Mouse (Mus musculus) erythroblast, embryonic 14.5 days (primary cell): ENCODE measurements around the gene Abhd16a.

Experiments
- GATA1 ChIP-seq: IDR thresholded peaks from 2 replicates; pipeline ENCODE4 v1.6.1; 2012; ENCODE audit warnings: low read length, inconsistent platforms, mixed read lengths
- TAL1 ChIP-seq: IDR thresholded peaks from 3 replicates; pipeline ENCODE4 v1.6.1; 2012; ENCODE audit warnings: low read length, inconsistent platforms, mixed read lengths

GRCm38 (mm10) chr17:35083929-35084497 is 5.0 kb upstream of the Abhd16a start:
- no peak for TF ChIP-seq TAL1
- no peak for TF ChIP-seq GATA1
